Mouse (Mus musculus): ENCODE data around the gene Sdsl.

DNA sequence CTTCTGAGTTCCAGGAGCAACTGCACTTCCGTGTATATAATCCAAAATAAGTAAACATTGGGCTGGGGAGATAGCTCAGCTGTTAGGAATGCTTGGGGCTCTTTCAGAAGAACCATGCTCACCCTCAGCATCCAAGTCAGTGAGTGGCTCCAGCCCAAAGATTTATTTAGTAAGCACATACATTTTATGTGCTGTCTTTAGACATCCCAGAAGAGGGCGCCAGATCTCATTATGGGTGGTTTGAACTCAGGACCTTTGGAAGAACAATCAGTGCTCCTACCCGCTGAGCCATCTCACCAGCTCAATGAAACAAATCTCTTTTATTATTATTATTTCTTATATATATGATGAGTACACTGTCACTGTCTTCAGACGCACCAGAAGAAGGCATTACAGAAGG lies 6.9 kb upstream of the Sdsl start:
- TF ChIP-seq CTCF (IDR thresholded peaks at IDR 0.05; ENCODE audit: low read depth) (no peak), EP300 (IDR thresholded peaks at IDR 0.05; ENCODE audit: low read depth) (no peak)
